Mouse (Mus musculus) neural tube, embryonic 13.5 days (tissue): ENCODE data around the gene Tgoln1. TPM values are rescaled to one million over a fixed set of nuclear protein-coding genes. Genes with fewer than 3 reads are reported as not detected.

Experiments
- ATAC-seq: fragments of 200-750 bp; cut with Nextera tagmentation; 2 replicates; pipeline ENCODE4 v1.8.0; 2017; ENCODE audit warnings: low read depth, mild to moderate bottlenecking, moderate TSS enrichment, moderate library complexity
- H3K27ac ChIP-seq: fragments of 300-500 bp; sonication (generic); replicated peaks from 2 replicates; pipeline ENCODE4 v1.5.1; 2015; ENCODE audit warnings: moderate library complexity, mild to moderate bottlenecking, inconsistent platforms
- H3K27me3 ChIP-seq: fragments of 300-500 bp; sonication (generic); 2 replicates; pipeline ENCODE4 v1.6.1; 2015; ENCODE audit warnings: mild to moderate bottlenecking, inconsistent platforms
- H3K36me3 ChIP-seq: fragments of 300-500 bp; sonication (generic); 2 replicates; pipeline ENCODE4 v1.6.1; 2015; ENCODE audit warnings: mild to moderate bottlenecking, inconsistent platforms
- H3K4me1 ChIP-seq: fragments of 300-500 bp; sonication (generic); replicated peaks from 2 replicates; pipeline ENCODE4 v1.6.1; 2015; ENCODE audit warnings: inconsistent platforms
- H3K4me2 ChIP-seq: fragments of 300-500 bp; sonication (generic); 2 replicates; pipeline ENCODE4 v1.6.1; 2015; ENCODE audit warnings: inconsistent platforms, mild to moderate bottlenecking, moderate library complexity
- H3K4me3 ChIP-seq: fragments of 300-500 bp; sonication (generic); 2 replicates; pipeline ENCODE4 v1.5.1; 2015; ENCODE audit warnings: mild to moderate bottlenecking, inconsistent platforms
- H3K9ac ChIP-seq: fragments of 300-500 bp; sonication (generic); 2 replicates; pipeline ENCODE4 v1.6.1; 2015; ENCODE audit warnings: moderate library complexity, mild to moderate bottlenecking, inconsistent platforms
- H3K9me3 ChIP-seq: fragments of 300-500 bp; sonication (generic); 2 replicates; pipeline ENCODE4 v1.6.1; 2016; ENCODE audit warnings: inconsistent platforms
- WGBS: fragments of 180-500 bp; shearing (Covaris S2); methylation state at CpG from one replicate; pipeline ENCODE4 v1.1.7; 2015; 5-methylcytosine and 5-hydroxymethylcytosine counted together
- polyA plus RNA-seq: library from polyadenylated mRNA; unstranded; fragments of >200 nt; fragmentation: Nextera tagmentation; extraction: Ambion mirVana; gene quantifications from 2 replicates; pipeline ENCODE4 v1.2.1, GENCODE M21; 2015

Tgoln1 gene
- polyA plus RNA-seq, 1 experiment from 2014 or later, result 39.3 TPM

DNA sequence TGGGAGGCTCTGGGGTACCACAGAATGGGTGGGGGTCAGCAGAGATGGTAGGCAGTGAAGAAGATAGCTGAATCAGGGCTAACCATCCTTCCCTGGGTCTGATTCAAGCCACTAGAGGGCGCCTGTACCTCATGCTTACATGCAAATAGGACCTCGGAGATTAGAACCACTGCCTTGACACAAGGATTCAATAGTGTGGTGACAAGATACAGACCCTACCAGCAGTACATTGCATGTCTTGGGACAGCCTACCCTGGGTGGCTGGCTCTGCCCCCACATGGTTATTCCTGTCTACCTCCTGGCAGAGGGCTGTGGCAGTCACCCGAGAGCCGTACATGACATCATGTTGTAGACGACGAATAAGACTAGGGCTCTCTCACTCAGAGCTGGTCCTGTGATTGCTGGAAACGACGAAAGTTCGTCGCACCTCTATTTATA is 30.6 kb upstream of the Tgoln1 start:
- Histone ChIP-seq H3K4me1 (peaks cover 6% of the 10 kb centered on the region), H3K27me3 (no peaks in the 10 kb centered on the region), H3K4me2 (no peak overlapping the region), H3K36me3 (no peaks in the 10 kb centered on the region), H3K9ac (no peak overlapping the region), H3K27ac (no peak overlapping the region), H3K9me3 (no peaks in the 10 kb centered on the region), H3K4me3 (no peak overlapping the region)
- WGBS, result 63% methylated on average over 10 of the region's 10 CpGs
- ATAC-seq, result peak; percentile 65; the same call in 1 of the 2 replicates

DNA sequence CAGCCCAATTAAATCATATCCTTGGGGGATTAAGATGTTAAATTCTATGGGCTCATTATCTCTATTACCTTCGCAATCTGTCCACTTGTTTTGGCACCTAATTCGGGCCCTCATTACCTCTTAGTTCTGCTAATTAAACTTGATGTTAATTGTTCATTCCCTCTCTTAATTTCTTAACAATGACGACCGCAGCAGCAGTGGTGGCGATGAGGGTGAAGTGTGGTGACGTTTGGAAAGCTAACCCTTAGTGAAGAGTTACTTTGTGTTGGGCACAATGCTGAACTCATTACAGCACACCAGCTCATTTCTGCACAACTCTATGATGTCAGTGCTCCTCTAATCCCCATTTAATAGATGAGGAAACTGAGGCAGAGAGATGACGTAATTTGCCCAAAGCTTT is 28.6 kb upstream of the Tgoln1 start:
- WGBS, result 58% methylated on average over 7 of the region's 7 CpGs
- Histone ChIP-seq H3K27ac (no peak overlapping the region), H3K9me3 (no peaks in the 10 kb centered on the region), H3K27me3 (no peaks in the 10 kb centered on the region), H3K4me3 (no peak overlapping the region), H3K9ac (no peak overlapping the region), H3K4me2 (no peak overlapping the region), H3K36me3 (no peaks in the 10 kb centered on the region), H3K4me1 (peaks cover under 1% of the 10 kb centered on the region; the same call in 1 of the 2 replicates)
- ATAC-seq, result no peak

DNA sequence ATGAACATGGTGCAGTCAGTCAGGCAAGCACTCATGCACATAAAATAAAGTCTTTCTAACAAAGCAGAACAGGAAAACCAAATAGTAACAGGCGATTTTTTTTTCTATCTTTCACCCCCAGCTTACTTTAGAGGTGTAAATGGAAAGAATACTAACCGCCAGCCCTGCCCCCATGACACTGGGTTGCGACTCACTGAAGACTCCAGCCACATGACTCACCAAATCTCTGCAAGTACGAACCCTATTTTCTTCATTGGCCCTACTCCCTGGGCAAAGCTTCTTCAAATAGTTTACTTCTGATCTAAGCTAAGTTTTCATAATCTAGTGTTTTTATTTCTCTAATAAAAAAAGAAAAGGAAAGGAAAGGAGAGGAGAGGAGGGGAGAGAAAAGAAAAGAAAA is 27.8 kb upstream of the Tgoln1 start:
- Histone ChIP-seq H3K4me3 (no peak overlapping the region), H3K27me3 (no peaks in the 10 kb centered on the region), H3K4me2 (no peak overlapping the region), H3K4me1 (no peaks in the 10 kb centered on the region; the same call in 1 of the 2 replicates), H3K27ac (no peak overlapping the region), H3K9ac (no peak overlapping the region), H3K36me3 (no peaks in the 10 kb centered on the region), H3K9me3 (no peaks in the 10 kb centered on the region)
- ATAC-seq, result no peak
- WGBS, result 79% methylated on average over 4 of the region's 4 CpGs

DNA sequence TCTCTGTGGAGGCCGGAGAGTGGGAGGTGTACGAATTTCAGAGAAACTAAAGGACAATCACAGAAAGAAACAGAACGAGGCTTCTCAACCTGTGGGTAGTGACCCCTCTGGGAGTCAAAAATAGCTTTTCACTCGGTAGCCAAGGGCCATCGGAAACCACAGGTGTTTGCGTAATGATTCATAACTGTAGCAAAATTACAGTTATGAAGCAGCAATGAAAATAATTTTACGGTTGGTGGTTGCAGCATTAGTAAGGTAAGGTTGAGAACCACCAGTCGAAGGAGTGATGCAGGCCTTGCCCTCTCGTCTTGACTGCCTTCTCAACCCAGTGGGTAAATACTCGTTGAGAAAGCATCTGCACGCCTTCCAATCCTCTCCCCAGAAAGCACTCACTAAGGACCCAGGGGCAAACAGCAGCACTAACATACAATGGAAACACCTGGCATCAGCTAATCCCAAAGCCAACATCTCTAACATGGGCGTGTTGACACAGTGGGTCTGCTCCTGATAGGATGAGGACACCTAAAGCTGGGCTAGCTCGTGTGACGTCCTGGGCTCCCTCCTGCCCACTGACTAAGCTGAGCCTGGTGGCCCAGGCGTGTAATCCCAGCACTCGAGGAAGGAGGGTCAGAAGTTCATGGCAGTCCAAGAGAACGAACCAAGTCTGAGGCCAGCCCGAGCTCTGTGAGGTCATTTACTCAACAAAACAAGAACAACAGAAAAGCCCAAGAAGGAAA is 24.6 kb upstream of the Tgoln1 start:
- 80% methylated on average over 18 of the region's 18 CpGs for WGBS
- Histone ChIP-seq H3K9ac (no peak overlapping the region), H3K4me2 (no peak overlapping the region), H3K27ac (no peak overlapping the region), H3K36me3 (no peaks in the 10 kb centered on the region), H3K27me3 (no peaks in the 10 kb centered on the region), H3K4me1 (no peaks in the 10 kb centered on the region), H3K9me3 (no peaks in the 10 kb centered on the region), H3K4me3 (no peak overlapping the region)
- ATAC-seq, result no peak

DNA sequence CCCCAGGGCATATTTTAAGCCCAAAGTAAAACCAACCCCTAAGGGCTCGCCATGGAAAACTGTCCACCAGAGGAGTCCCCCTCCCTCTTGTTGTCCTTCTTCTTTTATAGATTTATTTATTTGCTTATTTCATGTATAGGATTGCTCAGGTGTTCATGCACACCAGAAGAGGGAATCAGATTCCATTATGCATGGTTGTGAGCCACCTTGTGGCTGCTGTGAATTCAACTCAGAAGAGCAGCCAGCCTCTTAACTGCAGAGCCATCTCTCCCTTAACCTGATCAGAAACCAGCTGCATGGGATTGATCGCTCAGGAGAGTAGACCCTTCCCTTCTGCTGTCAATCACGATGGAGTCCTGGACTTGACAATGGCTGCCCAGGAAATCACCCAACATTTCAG is 20.1 kb upstream of the Tgoln1 start:
- 0 out of 2 replicates have a peak, but pooled peaks cover 3% of the 10 kb centered on the region for H3K4me1 ChIP-seq
- no peak for ATAC-seq
- H3K4me2 ChIP-seq, result no peak overlapping the region
- H3K9ac ChIP-seq, result no peak overlapping the region
- H3K27ac ChIP-seq, result no peak overlapping the region
- H3K9me3 ChIP-seq, result no peaks in the 10 kb centered on the region
- no peaks in the 10 kb centered on the region for H3K27me3 ChIP-seq
- H3K4me3 ChIP-seq, result no peak overlapping the region
- no peaks in the 10 kb centered on the region for H3K36me3 ChIP-seq
- WGBS, result 86% methylated on average over 3 of the region's 3 CpGs

DNA sequence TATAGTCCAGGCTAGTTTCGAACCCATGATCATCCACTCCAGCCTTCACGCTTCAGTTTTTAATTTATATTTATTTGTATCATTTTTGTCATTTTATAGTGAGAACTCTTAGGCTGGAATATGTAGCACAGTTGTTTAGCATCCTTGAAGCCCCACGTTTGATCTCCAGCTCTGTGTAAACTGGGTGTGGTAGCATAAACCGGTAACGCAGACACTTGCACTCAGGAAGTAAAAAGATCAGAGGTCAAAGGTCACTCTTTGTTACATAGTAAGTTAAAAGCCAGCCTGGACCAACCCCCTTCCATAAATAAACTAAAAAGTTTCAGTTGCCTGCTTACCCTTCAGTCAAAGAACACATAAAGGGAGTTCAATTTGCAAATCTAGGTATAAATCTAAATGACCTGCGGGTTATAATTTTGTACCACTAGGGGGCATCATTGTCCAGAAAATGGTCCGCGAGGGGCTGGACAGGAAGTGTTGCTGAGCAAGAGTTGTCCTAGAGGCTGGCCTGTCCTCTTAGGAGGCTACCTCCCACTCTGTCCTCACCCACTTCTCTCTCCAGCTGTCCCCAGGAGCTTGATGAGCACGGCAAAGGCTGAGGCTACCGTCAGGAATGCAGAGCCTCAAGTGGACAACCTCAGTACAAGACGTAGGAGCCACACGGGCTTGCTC is 19.1 kb upstream of the Tgoln1 start:
- Histone ChIP-seq H3K27me3 (no peaks in the 10 kb centered on the region), H3K27ac (no peak overlapping the region)

DNA sequence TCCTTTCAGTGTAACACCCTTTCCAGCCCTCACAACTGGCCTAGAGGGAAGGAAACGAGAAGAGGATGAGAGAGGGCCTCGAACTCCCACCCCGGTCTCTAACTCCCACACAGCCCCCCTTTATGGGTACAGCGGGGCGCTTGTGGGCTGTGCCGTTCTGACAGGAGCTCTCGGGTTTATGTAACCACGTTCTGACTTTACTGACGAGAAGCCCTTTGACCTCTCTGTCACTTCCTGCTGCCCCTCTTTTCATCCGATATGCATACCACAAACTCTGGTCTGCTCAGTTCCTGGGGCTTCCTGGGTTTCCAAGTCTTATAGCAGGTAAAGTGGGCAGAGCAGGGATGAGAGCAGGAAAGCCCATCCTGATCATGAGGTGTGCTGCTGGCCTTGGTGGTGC is 17.5 kb upstream of the Tgoln1 start:
- Histone ChIP-seq H3K9ac (no peak overlapping the region), H3K4me2 (no peak overlapping the region), H3K27me3 (no peaks in the 10 kb centered on the region), H3K36me3 (no peaks in the 10 kb centered on the region; the same call in 1 of the 2 replicates), H3K27ac (no peak overlapping the region), H3K4me3 (no peak overlapping the region), H3K9me3 (no peaks in the 10 kb centered on the region), H3K4me1 (0 out of 2 replicates have a peak, but pooled peaks cover 3% of the 10 kb centered on the region)
- 79% methylated on average over 10 of the region's 10 CpGs for WGBS
- no peak for ATAC-seq

More for the DNA sequence above, 19.1 kb upstream of the Tgoln1 start:
- Histone ChIP-seq H3K4me1 (0 out of 2 replicates have a peak, but pooled peaks cover 3% of the 10 kb centered on the region), H3K36me3 (no peaks in the 10 kb centered on the region), H3K4me2 (no peak overlapping the region), H3K9me3 (no peaks in the 10 kb centered on the region), H3K9ac (no peak overlapping the region), H3K4me3 (no peak overlapping the region)
- WGBS, result 47% methylated on average over 12 of the region's 12 CpGs
- peak; percentile 66 for ATAC-seq

DNA sequence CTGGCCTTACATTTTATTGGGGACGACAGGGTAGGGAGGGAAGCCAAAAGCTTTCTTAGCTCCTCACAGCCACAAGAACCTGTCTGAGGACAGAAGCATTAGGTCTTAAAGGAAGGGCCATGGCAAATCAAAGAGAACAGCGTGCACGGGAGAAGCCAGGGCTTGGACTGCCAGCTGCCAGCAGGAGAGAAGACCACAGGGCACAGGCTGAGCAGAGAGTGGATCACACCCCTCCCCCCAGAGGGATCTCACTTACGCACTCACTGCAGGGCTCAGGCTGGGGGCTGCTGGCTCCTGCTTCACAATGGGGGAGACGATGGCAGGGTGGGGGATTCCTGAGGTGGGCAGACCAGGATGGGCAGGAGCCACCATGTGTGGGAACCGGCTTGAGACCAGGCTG is 14.9 kb upstream of the Tgoln1 start:
- no peak overlapping the region for H3K4me3 ChIP-seq
- H3K9me3 ChIP-seq, result no peaks in the 10 kb centered on the region
- no peak for ATAC-seq
- 59% methylated on average over 6 of the region's 6 CpGs for WGBS
- no peak overlapping the region for H3K27ac ChIP-seq
- H3K9ac ChIP-seq, result no peak overlapping the region
- peaks cover 6% of the 10 kb centered on the region; the same call in 1 of the 2 replicates for H3K36me3 ChIP-seq
- 0 out of 2 replicates have a peak, but pooled peaks cover 3% of the 10 kb centered on the region for H3K4me1 ChIP-seq
- H3K4me2 ChIP-seq, result no peak overlapping the region
- no peaks in the 10 kb centered on the region for H3K27me3 ChIP-seq

DNA sequence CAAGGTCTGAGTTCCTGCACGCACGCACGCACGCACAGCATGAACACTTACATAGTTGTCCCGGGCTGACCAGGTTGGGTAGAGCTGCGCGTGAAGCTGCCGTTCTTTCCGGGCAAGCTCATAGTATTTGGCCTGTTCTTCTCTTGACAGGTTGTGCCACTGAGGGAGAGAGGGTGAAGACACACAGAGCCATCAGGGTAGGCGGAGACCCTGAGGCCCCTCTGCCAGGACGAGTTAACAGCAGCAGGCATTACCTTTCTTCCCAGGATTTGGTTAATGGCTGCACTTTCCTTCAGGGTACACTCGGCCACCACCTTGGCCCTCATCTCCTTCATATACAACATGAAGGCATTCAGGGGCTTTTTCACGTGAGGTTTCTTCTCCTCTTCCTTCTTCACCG is 14.2 kb upstream of the Tgoln1 start:
- Histone ChIP-seq H3K4me3 (no peak overlapping the region), H3K36me3 (peaks cover 6% of the 10 kb centered on the region; the same call in 1 of the 2 replicates), H3K27me3 (no peaks in the 10 kb centered on the region), H3K9ac (no peak overlapping the region), H3K9me3 (no peaks in the 10 kb centered on the region), H3K4me1 (no peaks in the 10 kb centered on the region), H3K4me2 (no peak overlapping the region), H3K27ac (no peak overlapping the region)
- no peak for ATAC-seq
- WGBS, result 85% methylated on average over 14 of the region's 14 CpGs

DNA sequence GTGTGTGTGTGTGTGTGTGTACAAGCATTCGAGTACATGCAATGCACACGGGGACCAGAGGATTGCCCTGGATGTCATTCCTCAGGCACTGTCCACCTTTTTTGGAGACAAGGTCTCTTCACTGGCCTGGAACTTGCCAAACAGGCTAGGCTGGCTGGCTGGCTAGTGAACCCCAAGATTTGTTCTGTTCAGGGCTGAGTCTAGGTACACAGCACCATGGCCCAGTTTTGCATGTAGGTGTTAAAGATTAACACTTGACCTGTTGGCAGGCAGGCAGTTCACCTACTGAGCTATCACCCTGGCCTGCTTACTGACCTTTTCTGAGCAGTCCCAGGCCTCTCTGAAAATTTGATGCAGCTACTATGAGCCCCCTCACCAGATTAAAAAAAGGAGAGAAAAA is 13.6 kb upstream of the Tgoln1 start:
- Histone ChIP-seq H3K4me3 (no peak overlapping the region), H3K27ac (no peak overlapping the region), H3K9me3 (no peaks in the 10 kb centered on the region), H3K4me1 (no peaks in the 10 kb centered on the region), H3K4me2 (no peak overlapping the region), H3K9ac (no peak overlapping the region), H3K36me3 (peaks cover 6% of the 10 kb centered on the region; the same call in 1 of the 2 replicates), H3K27me3 (no peaks in the 10 kb centered on the region)
- WGBS, result 83% methylated on average over 2 of the region's 2 CpGs
- ATAC-seq, result no peak

DNA sequence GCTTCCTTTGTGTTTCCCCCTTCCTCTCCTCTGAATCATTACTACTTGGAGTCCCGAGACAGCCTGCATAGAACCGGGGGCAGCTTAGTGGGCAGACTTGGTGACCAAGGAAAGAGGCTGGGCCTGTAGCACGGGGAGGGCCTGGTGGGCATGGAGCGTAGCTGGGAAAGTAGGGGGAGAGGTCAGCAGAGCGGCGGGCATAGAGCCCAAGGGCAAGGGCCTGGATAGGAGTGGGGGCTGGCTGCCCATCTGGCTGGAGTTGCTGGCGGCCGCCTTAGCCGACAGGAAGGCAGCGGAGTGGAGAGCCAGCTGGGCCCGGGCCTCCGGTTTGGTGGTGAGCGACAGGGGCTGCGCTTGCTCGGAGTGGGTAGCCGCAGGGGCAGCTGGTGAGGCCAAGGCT is 10.5 kb upstream of the Tgoln1 start:
- 90% methylated on average over 16 of the region's 16 CpGs for WGBS
- Histone ChIP-seq H3K4me3 (no peak overlapping the region), H3K4me2 (no peak overlapping the region), H3K36me3 (peaks cover 6% of the 10 kb centered on the region; the same call in 1 of the 2 replicates), H3K27ac (no peak overlapping the region), H3K4me1 (no peaks in the 10 kb centered on the region), H3K9me3 (no peaks in the 10 kb centered on the region), H3K27me3 (no peaks in the 10 kb centered on the region), H3K9ac (no peak overlapping the region)
- ATAC-seq, result no peak

DNA sequence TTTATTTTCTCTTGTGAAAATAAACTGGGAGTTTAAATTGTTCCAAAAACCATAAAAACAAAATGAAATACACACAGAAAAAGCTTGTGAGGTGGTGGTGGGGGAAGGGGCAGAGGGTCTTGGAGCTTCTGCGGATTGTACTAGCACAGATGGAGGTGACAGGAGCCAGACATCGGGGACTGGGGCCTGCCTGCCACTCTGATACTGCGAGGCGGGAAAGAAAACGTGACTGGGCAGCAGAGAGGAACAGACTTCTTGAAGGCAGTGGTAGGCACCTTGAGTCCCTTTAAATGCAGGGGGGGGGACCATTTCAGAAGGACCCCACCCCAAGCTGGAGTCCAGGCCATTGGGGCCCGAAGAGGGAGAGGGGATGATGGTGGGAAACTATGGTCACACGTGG is 9.6 kb upstream of the Tgoln1 start:
- 87% methylated on average over 7 of the region's 7 CpGs for WGBS
- no peaks in the 10 kb centered on the region for H3K27me3 ChIP-seq
- H3K36me3 ChIP-seq, result peaks cover 6% of the 10 kb centered on the region; the same call in 1 of the 2 replicates
- H3K9ac ChIP-seq, result no peak overlapping the region
- no peaks in the 10 kb centered on the region for H3K9me3 ChIP-seq
- ATAC-seq, result no peak
- H3K4me1 ChIP-seq, result no peaks in the 10 kb centered on the region
- no peak overlapping the region for H3K4me3 ChIP-seq
- H3K27ac ChIP-seq, result no peak overlapping the region
- no peak overlapping the region for H3K4me2 ChIP-seq
